Mouse (Mus musculus) R1 (cell line): ENCODE results near the gene Hao1.

Source experiments
- DNase-seq: peaks from one replicate; pipeline ENCODE4 v3.0.0-alpha.2; 2018; ENCODE audit warnings: low read depth, low spot score

The Hao1 gene

DNA sequence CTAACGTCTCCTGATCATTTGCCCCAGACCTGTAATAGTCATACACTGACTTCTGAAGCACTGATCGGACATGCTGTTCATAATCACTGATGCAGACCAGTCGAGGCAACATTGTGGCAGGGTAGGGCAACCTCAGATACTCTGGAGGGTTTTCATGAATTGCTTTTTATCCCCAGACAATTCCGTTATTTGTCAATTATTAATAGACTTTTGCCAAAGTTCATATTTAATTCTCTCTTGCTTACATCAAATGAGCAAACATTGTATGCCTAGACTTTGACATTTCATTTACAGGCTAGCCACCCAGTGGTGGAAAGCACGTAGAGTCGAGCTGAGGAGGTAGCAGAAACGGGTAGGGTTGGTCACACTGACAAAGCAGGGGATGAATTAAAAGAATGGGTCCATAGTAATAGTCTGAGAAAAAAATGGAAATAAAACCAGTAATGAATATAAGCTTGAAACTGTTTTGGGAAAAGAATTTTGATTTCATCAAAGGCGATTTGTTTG, at the start of gene Hao1:
Gene Hao1, minus strand, starts transcription at position 148 of the 507 bp plus-strand sequence.
- DNase-seq: no peak

- no peak for DNase-seq
These were observed 37.0 kb upstream of the Hao1 start for GRCm38 (mm10) chr2:134591081-134591694.

- DNase-seq: no peak
These were observed 31.1 kb upstream of the Hao1 start for GRCm38 (mm10) chr2:134585243-134585642.

GRCm38 (mm10) chr2:134559422-134559821, 5.3 kb upstream of the Hao1 start:
- no peak for DNase-seq

- DNase-seq: no peak
These were observed 1.8 kb downstream of the Hao1 start for GRCm38 (mm10) chr2:134552358-134552757.

DNA sequence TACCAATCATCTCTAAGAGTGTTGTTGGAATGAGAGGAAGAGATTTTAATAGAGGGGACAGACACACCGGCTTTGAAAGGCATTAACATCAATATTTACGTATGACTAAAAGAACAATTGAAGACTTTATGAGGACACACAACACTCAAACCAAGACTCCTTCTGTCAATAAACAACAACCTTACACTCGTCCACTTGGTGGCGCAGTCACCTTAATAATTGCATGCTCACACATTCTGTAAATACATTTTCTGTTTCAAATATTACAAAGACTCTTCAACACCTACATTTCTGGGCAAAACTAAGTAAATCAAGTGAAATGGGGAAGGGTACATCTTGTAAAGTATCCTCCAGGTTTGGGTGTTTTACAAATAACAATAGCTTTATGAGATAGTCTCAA, 4.4 kb downstream of the Hao1 start:
- peak; percentile 27 for DNase-seq

- DNase-seq: no peak
These were observed 9.1 kb downstream of the Hao1 start for GRCm38 (mm10) chr2:134545116-134545515.

DNA sequence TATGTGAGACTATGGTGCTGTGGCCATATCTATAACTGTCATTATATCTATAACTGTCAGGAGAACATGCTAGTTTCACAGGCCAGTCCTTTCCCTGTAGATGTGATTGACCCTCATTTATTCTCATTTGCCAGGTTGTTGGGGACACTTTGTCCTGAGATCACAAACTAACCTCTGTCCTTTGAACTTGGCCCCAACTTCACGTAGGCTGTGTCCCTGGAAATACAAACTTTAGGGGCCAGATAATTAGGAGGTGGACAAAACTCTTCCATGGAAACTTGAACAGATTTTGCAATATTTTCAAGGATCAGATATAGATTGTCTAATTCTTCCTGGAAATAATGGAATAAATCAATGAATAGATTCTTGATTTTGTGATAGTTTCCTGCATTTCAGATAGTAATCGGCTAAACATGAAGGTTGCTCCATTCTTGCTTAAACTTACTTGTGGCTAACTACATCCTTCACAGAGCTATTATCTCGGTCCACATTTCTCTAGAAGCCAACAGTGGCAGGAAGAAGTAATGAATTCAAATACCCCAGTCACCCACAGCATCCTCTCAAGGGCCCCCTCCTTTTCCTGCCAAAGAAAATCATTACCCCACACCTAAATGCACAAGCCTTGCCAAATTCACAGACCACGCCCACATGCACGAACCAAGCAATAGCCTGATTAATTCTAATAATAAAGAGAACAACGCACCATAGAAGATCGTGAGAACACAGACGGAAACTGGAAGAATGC, 9.7 kb downstream of the Hao1 start:
- DNase-seq: no peak

- DNase-seq: no peak
These were observed 10.7 kb downstream of the Hao1 start for GRCm38 (mm10) chr2:134543501-134543900.

GRCm38 (mm10) chr2:134541019-134541418, 13.1 kb downstream of the Hao1 start:
- no peak for DNase-seq

- DNase-seq: no peak
These were observed 15.7 kb downstream of the Hao1 start for GRCm38 (mm10) chr2:134538451-134538850.

DNA sequence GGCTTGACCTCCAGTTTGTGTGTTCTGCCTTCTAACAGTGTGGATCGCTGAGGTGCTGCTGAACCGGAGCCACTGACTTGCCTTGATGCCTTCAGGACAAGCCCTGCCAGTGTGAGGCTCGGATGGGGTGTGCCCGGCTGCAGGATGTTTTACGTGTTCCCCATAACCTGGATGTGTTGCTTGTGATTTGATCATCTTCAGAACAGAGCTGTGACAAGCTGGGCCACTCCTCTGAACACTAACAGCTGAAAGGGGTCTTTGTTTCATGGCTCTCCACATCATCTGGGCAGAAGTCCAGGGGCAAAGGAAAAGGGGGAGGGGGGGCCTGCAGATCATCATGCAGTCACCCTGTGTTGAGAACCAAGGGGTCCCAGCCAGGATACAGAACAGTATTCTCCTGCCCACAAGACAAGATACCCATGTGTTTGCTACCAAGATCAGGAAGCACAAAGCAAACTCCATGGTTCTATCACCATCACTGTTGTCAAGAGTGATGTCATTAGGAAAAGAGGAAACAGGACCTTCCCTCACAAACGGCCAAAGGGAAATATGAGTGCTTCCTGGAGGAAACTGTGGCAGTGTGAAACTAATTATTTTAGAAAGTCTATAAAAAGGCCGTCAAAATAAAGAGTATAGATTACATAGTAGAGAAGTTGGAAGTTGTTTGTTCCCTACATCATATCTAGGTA, 25.9 kb downstream of the Hao1 start:
- DNase-seq: no peak

- DNase-seq: no peak
These were observed 26.6 kb downstream of the Hao1 start for GRCm38 (mm10) chr2:134527419-134528114.

- no peak for DNase-seq
These were observed 36.1 kb downstream of the Hao1 start for GRCm38 (mm10) chr2:134518042-134518441.

DNA sequence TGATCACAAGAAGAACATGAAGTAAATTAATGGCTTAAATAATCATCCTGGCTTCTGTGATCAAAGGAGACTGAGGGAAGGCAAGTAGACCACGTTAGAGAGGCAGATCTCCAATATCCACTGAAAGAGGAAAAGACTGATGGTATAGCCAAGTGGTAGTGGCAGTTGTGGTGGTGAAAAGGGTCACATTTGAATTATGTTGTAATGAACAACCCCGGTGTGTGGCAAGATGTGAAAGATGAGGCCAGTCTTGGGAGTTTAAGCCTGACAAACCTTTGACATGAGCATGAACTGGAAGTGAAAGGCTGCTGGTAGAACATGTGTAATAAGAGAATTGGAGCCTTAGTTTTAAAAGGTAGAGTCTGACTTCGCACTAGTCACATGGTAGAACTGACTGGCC, 54.4 kb downstream of the Hao1 start:
- DNase-seq: no peak

GRCm38 (mm10) chr2:134498450-134498849, 55.7 kb downstream of the Hao1 start:
- no peak for DNase-seq

GRCm38 (mm10) chr2:134488671-134489070, 65.5 kb downstream of the Hao1 start:
- no peak for DNase-seq

DNA sequence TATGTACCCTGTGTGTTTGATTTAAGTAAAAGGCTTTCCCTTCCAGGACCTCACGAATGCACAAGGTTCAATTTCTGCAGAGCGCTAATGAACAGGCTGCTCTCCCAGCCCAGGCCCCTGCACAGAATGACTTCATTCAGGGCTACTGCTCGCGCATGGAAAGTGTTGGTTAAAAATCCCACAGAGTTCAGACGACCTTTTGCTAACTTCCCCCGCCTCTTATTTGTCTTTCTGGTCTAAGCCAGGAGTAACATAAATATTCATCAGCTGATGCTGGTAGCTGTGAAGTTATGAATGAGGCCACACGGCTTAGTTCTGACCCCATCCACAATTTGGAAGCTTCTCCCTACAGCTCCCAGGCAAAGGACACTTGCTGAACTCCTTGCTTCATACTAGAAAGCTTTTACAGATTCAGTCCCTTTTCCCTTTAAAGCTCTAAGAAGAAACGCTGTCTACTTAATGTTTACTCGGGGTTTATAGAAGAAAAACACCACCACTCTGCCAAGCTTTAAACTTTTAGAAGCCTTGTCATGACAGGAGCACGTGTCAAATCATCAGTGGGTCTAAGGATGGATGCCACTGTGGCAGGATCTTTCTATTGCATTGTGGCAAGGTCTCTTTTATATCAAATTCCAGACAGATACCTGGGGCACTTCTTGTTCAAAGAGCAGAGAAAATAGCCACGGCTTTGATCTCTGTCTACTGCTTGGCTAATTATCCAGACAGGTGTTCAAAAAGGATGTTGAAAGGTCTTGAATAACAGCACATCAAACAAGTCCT, 67.9 kb downstream of the Hao1 start:
- DNase-seq: no peak

GRCm38 (mm10) chr2:134482683-134483082, 71.5 kb downstream of the Hao1 start:
- DNase-seq: peak; percentile 46

DNA sequence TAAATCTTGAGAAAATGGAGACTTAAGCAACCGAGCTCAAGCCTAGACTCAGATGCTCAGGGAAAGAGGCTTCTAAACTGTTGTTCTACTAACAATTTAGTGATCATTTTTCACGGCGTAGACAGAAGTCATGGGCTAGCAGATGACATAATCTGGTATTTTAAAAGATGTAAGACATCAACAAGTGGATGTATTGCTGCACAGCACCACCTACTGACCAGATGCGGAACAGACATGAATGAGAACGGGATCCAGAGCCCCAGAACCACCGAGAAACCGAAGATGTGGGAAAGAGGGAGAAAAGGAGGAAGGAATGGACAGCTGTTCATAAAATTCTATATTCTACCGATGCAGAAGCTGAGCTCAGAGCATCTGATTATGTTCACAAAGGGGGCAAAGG, 72.4 kb downstream of the Hao1 start:
- DNase-seq: peak; percentile 55

DNA sequence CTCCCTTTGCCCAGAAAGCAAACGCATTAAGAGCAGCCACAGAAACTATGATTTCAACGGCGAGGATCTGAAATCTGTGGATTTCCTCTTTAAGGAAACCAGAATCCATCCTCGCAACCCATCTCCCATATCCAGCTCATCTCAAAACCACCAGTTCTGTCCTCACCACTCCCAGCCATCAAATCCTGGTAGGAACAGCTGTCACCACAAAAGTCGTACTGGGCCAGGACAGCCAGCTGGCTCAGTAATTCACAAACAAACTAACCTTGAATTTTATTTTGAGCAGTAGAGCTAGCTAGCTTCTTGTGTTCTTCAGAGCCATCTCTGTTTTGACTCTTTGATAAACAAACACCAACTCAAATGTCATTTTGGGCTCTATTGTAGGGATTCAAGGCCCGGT, 73.0 kb downstream of the Hao1 start:
- DNase-seq: no peak
